Mouse (Mus musculus) CH12.LX (cell line): ENCODE data around the gene Eif5. TPM values are rescaled to one million over a fixed set of nuclear protein-coding genes. Genes with fewer than 3 reads are reported as not detected.

Experiments
- DNase-seq: peaks from one replicate; pipeline ENCODE4 v3.0.0-alpha.2; 2013; ENCODE audit errors: extremely low read depth
- H3K27ac ChIP-seq: 2 replicates; pipeline ENCODE4 v1.5.1; 2012; ENCODE audit warnings: low read depth, mild to moderate bottlenecking, control low read depth, moderate library complexity; ENCODE audit not compliant: insufficient read depth
- H3K27me3 ChIP-seq: replicated peaks from 2 replicates; pipeline ENCODE3; 2012; ENCODE audit warnings: inconsistent platforms
- H3K36me3 ChIP-seq, 2 experiments: replicated peaks in 1 of 2; 2 replicates each; pipeline versions ENCODE3 to v1.6.1; 2012; ENCODE audit warnings: inconsistent platforms in 1 of 2, low read length in 1 of 2, mild to moderate bottlenecking in 1 of 2, mixed read lengths in 1 of 2, moderate library complexity in 1 of 2; ENCODE audit not compliant: control insufficient read depth in 1 of 2, insufficient read depth in 1 of 2
- H3K4me1 ChIP-seq, 2 experiments: 2 replicates each; pipeline ENCODE4 v1.6.1; 2012; ENCODE audit warnings: inconsistent platforms in 1 of 2, moderate library complexity in 1 of 2; ENCODE audit not compliant: insufficient read depth in 2 of 2, control insufficient read depth in 1 of 2
- H3K4me2 ChIP-seq: 2 replicates; pipeline ENCODE4 v1.6.1; 2012; ENCODE audit warnings: low read depth, mild to moderate bottlenecking, control low read depth; ENCODE audit not compliant: poor library complexity, insufficient read depth, severe bottlenecking
- H3K4me3 ChIP-seq, 3 experiments: fragments of 150-350 bp in 1 of 3; sonication (generic) in 1 of 3; replicated peaks in 1 of 3; 2 replicates each; pipeline versions ENCODE3 to v1.5.1; 2011 to 2012; ENCODE audit warnings: low read depth in 2 of 3, low read length in 2 of 3, mild to moderate bottlenecking in 2 of 3, moderate library complexity in 2 of 3, control low read depth in 1 of 3, improper control_type of control experiment in 1 of 3, inconsistent platforms in 1 of 3, mixed read lengths in 1 of 3; ENCODE audit not compliant: poor library complexity in 1 of 3
- H3K79me2 ChIP-seq: replicated peaks from 2 replicates; pipeline ENCODE4 v1.6.1; 2012; ENCODE audit warnings: mild to moderate bottlenecking, moderate library complexity; ENCODE audit not compliant: control insufficient read depth, poor library complexity, insufficient read depth, severe bottlenecking; ENCODE audit errors: extremely low read depth
- H3K9ac ChIP-seq: 2 replicates; pipeline ENCODE4 v1.6.1; 2012; ENCODE audit warnings: low read depth, mild to moderate bottlenecking, control low read depth, moderate library complexity; ENCODE audit not compliant: insufficient read depth
- H3K9me3 ChIP-seq: replicated peaks from 2 replicates; pipeline ENCODE3; 2012; ENCODE audit warnings: low read length, inconsistent platforms, mixed read lengths
- BHLHE40 ChIP-seq: IDR thresholded peaks from 2 replicates; pipeline ENCODE4 v1.6.1; 2011; ENCODE audit warnings: mild to moderate bottlenecking, low read depth, low read length, improper control_type of control experiment
- CHD1 ChIP-seq: IDR thresholded peaks from 2 replicates; pipeline ENCODE4 v1.6.1; 2012; ENCODE audit warnings: low read depth, low read length, improper control_type of control experiment, inconsistent platforms
- CHD2 ChIP-seq: IDR thresholded peaks from 2 replicates; pipeline ENCODE4 v1.6.1; 2011; ENCODE audit warnings: low read length, improper control_type of control experiment
- CTCF ChIP-seq, 2 experiments: IDR thresholded peaks in 1 of 2; conservative IDR thresholded peaks in 1 of 2; 2 replicates each; pipeline ENCODE4 v1.5.1; 2011 to 2012; ENCODE audit warnings: low read depth in 2 of 2, low read length in 2 of 2, improper control_type of control experiment in 1 of 2, inconsistent platforms in 1 of 2, mild to moderate bottlenecking in 1 of 2, moderate library complexity in 1 of 2
- E2F4 ChIP-seq: IDR thresholded peaks from 2 replicates; pipeline ENCODE4 v1.6.1; 2011; ENCODE audit warnings: low read depth, low read length, improper control_type of control experiment; ENCODE audit not compliant: insufficient replicate concordance
- ELF1 ChIP-seq: IDR thresholded peaks from 2 replicates; pipeline ENCODE4 v1.6.1; 2014; ENCODE audit warnings: low read depth, mild to moderate bottlenecking, inconsistent platforms, low read length, improper control_type of control experiment
- EP300 ChIP-seq: IDR thresholded peaks from 2 replicates; pipeline ENCODE4 v1.6.1; 2011; ENCODE audit warnings: low read length, improper control_type of control experiment
- ETS1 ChIP-seq: conservative IDR thresholded peaks from 2 replicates; pipeline ENCODE4 v1.6.1; 2012; ENCODE audit warnings: low read depth, mild to moderate bottlenecking, inconsistent platforms, low read length, improper control_type of control experiment, moderate library complexity
- GABPA ChIP-seq: IDR thresholded peaks from 2 replicates; pipeline ENCODE4 v1.6.1; 2012; ENCODE audit warnings: low read depth, low read length, improper control_type of control experiment, inconsistent platforms; ENCODE audit not compliant: insufficient replicate concordance
- IRF4 ChIP-seq: IDR thresholded peaks from 2 replicates; pipeline ENCODE4 v1.6.1; 2014; ENCODE audit warnings: low read depth, mild to moderate bottlenecking, inconsistent platforms, low read length, improper control_type of control experiment
- JUN ChIP-seq: IDR thresholded peaks from 2 replicates; pipeline ENCODE4 v1.6.1; 2011; ENCODE audit warnings: low read depth, mild to moderate bottlenecking, low read length, improper control_type of control experiment, moderate library complexity; ENCODE audit not compliant: insufficient read depth
- MAFK ChIP-seq: IDR thresholded peaks from 2 replicates; pipeline ENCODE4 v1.6.1; 2011; ENCODE audit warnings: low read length, improper control_type of control experiment; ENCODE audit not compliant: insufficient replicate concordance
- MAX ChIP-seq: IDR thresholded peaks from 2 replicates; pipeline ENCODE4 v1.6.1; 2011; ENCODE audit warnings: low read length, improper control_type of control experiment
- MEF2A ChIP-seq: IDR thresholded peaks from 2 replicates; pipeline ENCODE4 v1.6.1; 2014; ENCODE audit warnings: low read depth, mild to moderate bottlenecking, inconsistent platforms, low read length, improper control_type of control experiment, borderline replicate concordance
- NRF1 ChIP-seq: IDR thresholded peaks from 2 replicates; pipeline ENCODE4 v1.6.1; 2014; ENCODE audit warnings: low read depth, mild to moderate bottlenecking, inconsistent platforms, low read length, improper control_type of control experiment, moderate library complexity
- POLR2A ChIP-seq: IDR thresholded peaks from 2 replicates; pipeline ENCODE4 v1.6.1; 2011; ENCODE audit warnings: low read depth, mild to moderate bottlenecking, improper control_type of control experiment, low read length
- POLR2AphosphoS2 ChIP-seq: IDR thresholded peaks from 2 replicates; pipeline ENCODE4 v1.6.1; 2011; ENCODE audit warnings: low read depth, low read length, improper control_type of control experiment
- RAD21 ChIP-seq: IDR thresholded peaks from 2 replicates; pipeline ENCODE4 v1.6.1; 2011; ENCODE audit warnings: low read depth, mild to moderate bottlenecking, low read length, improper control_type of control experiment, moderate library complexity
- RCOR1 ChIP-seq: conservative IDR thresholded peaks from 2 replicates; pipeline ENCODE4 v1.6.1; 2012; ENCODE audit warnings: low read depth, mild to moderate bottlenecking, inconsistent platforms, low read length, improper control_type of control experiment
- SIN3A ChIP-seq: IDR thresholded peaks from 2 replicates; pipeline ENCODE4 v1.6.1; 2012; ENCODE audit warnings: low read length, improper control_type of control experiment, inconsistent platforms
- SMC3 ChIP-seq: IDR thresholded peaks from 2 replicates; pipeline ENCODE4 v1.6.1; 2011; ENCODE audit warnings: low read depth, low read length, improper control_type of control experiment
- TBP ChIP-seq: conservative IDR thresholded peaks from 2 replicates; pipeline ENCODE4 v1.6.1; 2011; ENCODE audit warnings: low read depth, low read length, improper control_type of control experiment
- ZNF384 ChIP-seq: IDR thresholded peaks from 2 replicates; pipeline ENCODE4 v1.6.1; 2012; ENCODE audit warnings: low read depth, low read length, improper control_type of control experiment, inconsistent platforms
- dilution Hi-C: fragments of 300-500 bp; cut with MboI; formaldehyde crosslinking; loops from 2 replicates; pipeline ENCODE4 v1.14.3; 2020; ENCODE audit warnings: low sequenced_read_pairs; ENCODE audit not compliant: extremely low pct_unique_long_range_greater_than_20kb, extremely low pct_ligation_motif_present
- in situ Hi-C: fragments of 300-500 bp; cut with MboI; formaldehyde crosslinking; loops from 3 replicates; pipeline ENCODE4 v1.14.3; 2019; ENCODE audit warnings: low sequenced_read_pairs, low pct_ligation_motif_present, low pct_unique_long_range_greater_than_20kb, mixed read lengths
- polyA plus RNA-seq: library from polyadenylated mRNA; unstranded; fragments of >175 nt; gene quantifications from 2 replicates; pipeline ENCODE4 v1.2.1, GENCODE M21; 2012; ENCODE audit warnings: low read depth; ENCODE audit not compliant: insufficient read length
- total RNA-seq, 2 experiments: library from RNA; depleted of rRNA; stranded (reverse); fragments of 300-350 nt in 1 of 2; fragments of >200 nt in 1 of 2; gene quantifications; 2 replicates each; pipeline ENCODE4 v1.2.3; 2012 to 2014

Gene Eif5
- total and polyA plus RNA-seq, 3 experiments: 118 to 284 (median 156) TPM

- DNase-seq: no peak
- H3K27ac ChIP-seq: no peak overlapping the region
- peaks cover 5 to 32% of the 10 kb centered on the region in 2 experiments; a peak in 3 of 4 replicates for H3K4me1 ChIP-seq
- dilution Hi-C loops: no loop called here
- H3K4me2 ChIP-seq: peak overlapping the region; percentile 77
- in situ Hi-C loops: no loop called here
- H3K9me3 ChIP-seq: peaks cover 3% of the 10 kb centered on the region
- peak overlapping the region; percentile 94 for H3K9ac ChIP-seq
- H3K27me3 ChIP-seq: no peaks in the 10 kb centered on the region
- H3K4me3 ChIP-seq: peak overlapping the region; percentile 87 to 100 (median 99)
- H3K36me3 ChIP-seq: peaks cover 0 to 7% of the 10 kb centered on the region in 2 experiments
- H3K79me2 ChIP-seq: peaks cover 44% of the 10 kb centered on the region
- no peak for TF ChIP-seq TBP
- TF ChIP-seq NRF1: peak; percentile 51; the same call in 1 of the 2 replicates
- peak; percentile 59; the same call in 1 of the 2 replicates for TF ChIP-seq SIN3A
- 0 out of 2 replicates have a peak, but pooled peaks have one; percentile 8 for TF ChIP-seq MEF2A
- 0 out of 2 replicates have a peak, but pooled peaks have one; percentile 24 for TF ChIP-seq MAX
- TF ChIP-seq ZNF384: no peak
- no peak for TF ChIP-seq SMC3
- TF ChIP-seq CHD1: no peak
- peak; percentile 58 for TF ChIP-seq BHLHE40
- 0 out of 2 replicates have a peak, but pooled peaks have one; percentile 7 for TF ChIP-seq ELF1
Observed at GRCm38 (mm10) chr12:111574887-111575838, 37.3 kb downstream of the Eif5 start.

GRCm38 (mm10) chr12:111583058-111583457 is 45.2 kb downstream of the Eif5 start:
- DNase-seq: no peak
- Histone ChIP-seq H3K27me3 (no peaks in the 10 kb centered on the region), H3K27ac (no peak overlapping the region), H3K4me2 (no peak overlapping the region), H3K9ac (no peak overlapping the region), H3K9me3 (no peaks in the 10 kb centered on the region), H3K4me3 (no peak overlapping the region), H3K4me1 (peaks cover 6 to 32% of the 10 kb centered on the region in 2 experiments; a peak in 3 of 4 replicates), H3K36me3 (peaks cover 0 to 27% of the 10 kb centered on the region in 2 experiments), H3K79me2 (peaks cover 64% of the 10 kb centered on the region)
- TF ChIP-seq CHD2: no peak
- in situ Hi-C loops (no loop called here), dilution Hi-C loops (no loop called here)

DNA sequence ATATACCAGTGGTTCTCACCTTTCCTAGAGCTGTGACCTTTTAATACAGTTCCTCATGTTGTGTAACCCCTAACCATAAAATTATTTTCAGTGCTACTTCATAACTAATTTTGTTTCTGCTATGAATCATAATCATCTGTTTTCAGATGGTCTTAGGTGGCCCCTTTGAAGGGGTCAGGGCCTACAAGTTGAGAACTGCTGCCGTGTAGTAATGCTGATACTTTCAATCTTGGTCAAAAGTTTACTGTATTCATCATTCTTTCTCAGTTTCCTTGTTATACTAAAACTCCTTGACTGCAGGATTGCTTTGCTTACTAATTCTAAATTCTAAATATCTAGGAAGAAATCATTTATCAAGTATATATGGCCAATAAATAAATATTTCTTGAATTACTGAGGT is 46.6 kb downstream of the Eif5 start:
- Histone ChIP-seq H3K27ac (no peak overlapping the region), H3K36me3 (peaks cover 0 to 29% of the 10 kb centered on the region in 2 experiments), H3K4me1 (peaks cover 4 to 29% of the 10 kb centered on the region in 2 experiments; a peak in 2 of 4 replicates), H3K9me3 (no peaks in the 10 kb centered on the region), H3K4me3 (no peak overlapping the region), H3K9ac (no peak overlapping the region), H3K4me2 (no peak overlapping the region), H3K79me2 (peaks cover 57% of the 10 kb centered on the region), H3K27me3 (no peaks in the 10 kb centered on the region)
- in situ Hi-C loops (no loop called here), dilution Hi-C loops (no loop called here)
- DNase-seq: no peak
- TF ChIP-seq SMC3 (no peak), POLR2A (no peak), IRF4 (peak; percentile 70), GABPA (no peak), JUN (peak; percentile 39), MAFK (0 out of 2 replicates have a peak, but pooled peaks have one; percentile 27), RCOR1 (peak; percentile 51; the same call in 1 of the 2 replicates), EP300 (0 out of 2 replicates have a peak, but pooled peaks have one; percentile 52), ETS1 (peak; percentile 48; the same call in 1 of the 2 replicates), CTCF (conservative IDR thresholded peaks at IDR 0.05 in 1 of 2, IDR thresholded peaks at IDR 0.05 in 1 of 2; ENCODE audit: low read depth in 2 of 2, low read length in 2 of 2) (no peak), RAD21 (no peak), NRF1 (no peak), CHD2 (0 out of 2 replicates have a peak, but pooled peaks have one; percentile 16), E2F4 (no peak), SIN3A (no peak), POLR2AphosphoS2 (no peak)
